Mouse (Mus musculus): ENCODE results near the gene Ampd2. TPM values are rescaled to one million over a fixed set of nuclear protein-coding genes. Genes with fewer than 3 reads are reported as not detected.

The Ampd2 gene
- polyA plus RNA-seq, 1 experiment from 2014 or later: 63.8 TPM

GRCm38 (mm10) chr3:108093306-108093705 lies 6.9 kb upstream of the Ampd2 start:
- no peak for DNase-seq (ENCODE audit: low spot score)
- Histone ChIP-seq H3K9me3 (replicated peaks) (no peaks in the 10 kb centered on the region), H3K27me3 (ENCODE audit: low read depth, poor library complexity, severe bottlenecking) (peaks cover 22% of the 10 kb centered on the region; the same call in 1 of the 2 replicates), H3K27ac (replicated peaks) (no peak overlapping the region), H3K4me1 (peaks cover 28% of the 10 kb centered on the region), H3K4me3 (no peak overlapping the region), H3K36me3 (no peaks in the 10 kb centered on the region)
- 58% methylated on average over 6 of the region's 6 CpGs for WGBS

GRCm38 (mm10) chr3:108092536-108093115 lies 6.2 kb upstream of the Ampd2 start, which contains the start of gene Gnat2:
Gene Gnat2 (plus strand): TSS chr3:108092789.
- Histone ChIP-seq H3K27me3 (ENCODE audit: low read depth, poor library complexity, severe bottlenecking) (peaks cover 22% of the 10 kb centered on the region; the same call in 1 of the 2 replicates), H3K9me3 (replicated peaks) (no peaks in the 10 kb centered on the region), H3K27ac (replicated peaks) (no peak within 1 kb of the TSS), H3K4me1 (peaks cover 28% of the 10 kb centered on the region), H3K4me3 (no peak within 1 kb of the TSS), H3K36me3 (no peaks in the 10 kb centered on the region)
- WGBS: 64% methylated on average over 15 of the region's 15 CpGs
- no peak for DNase-seq (ENCODE audit: low spot score)

GRCm38 (mm10) chr3:108092030-108092429 lies 5.6 kb upstream of the Ampd2 start:
- no peak for DNase-seq (ENCODE audit: low spot score)
- Histone ChIP-seq H3K27ac (replicated peaks) (no peak overlapping the region), H3K4me3 (no peak overlapping the region), H3K36me3 (no peaks in the 10 kb centered on the region), H3K4me1 (peaks cover 32% of the 10 kb centered on the region), H3K27me3 (ENCODE audit: low read depth, poor library complexity, severe bottlenecking) (peaks cover 27% of the 10 kb centered on the region), H3K9me3 (replicated peaks) (no peaks in the 10 kb centered on the region)
- 80% methylated on average over 6 of the region's 6 CpGs for WGBS

GRCm38 (mm10) chr3:108090561-108090960 lies 4.1 kb upstream of the Ampd2 start:
- 88% methylated on average over 2 of the region's 2 CpGs for WGBS
- Histone ChIP-seq H3K9me3 (replicated peaks) (no peaks in the 10 kb centered on the region), H3K27me3 (ENCODE audit: low read depth, poor library complexity, severe bottlenecking) (peaks cover 27% of the 10 kb centered on the region), H3K36me3 (no peaks in the 10 kb centered on the region), H3K27ac (replicated peaks) (no peak overlapping the region), H3K4me1 (peaks cover 47% of the 10 kb centered on the region), H3K4me3 (no peak overlapping the region)
- DNase-seq (ENCODE audit: low spot score): no peak

- H3K4me1 ChIP-seq: peaks cover 53% of the 10 kb centered on the region
- WGBS: 56% methylated on average over 2 of the region's 2 CpGs
- H3K27ac ChIP-seq (replicated peaks): no peak overlapping the region
- no peaks in the 10 kb centered on the region for H3K9me3 ChIP-seq (replicated peaks)
- H3K36me3 ChIP-seq: no peaks in the 10 kb centered on the region
- no peak overlapping the region for H3K4me3 ChIP-seq
- no peak for DNase-seq (ENCODE audit: low spot score)
- H3K27me3 ChIP-seq (ENCODE audit: low read depth, poor library complexity, severe bottlenecking): peaks cover 27% of the 10 kb centered on the region
Observed at GRCm38 (mm10) chr3:108089916-108090315, 3.5 kb upstream of the Ampd2 start.

GRCm38 (mm10) chr3:108088842-108089380 lies 2.5 kb upstream of the Ampd2 start:
- Histone ChIP-seq H3K27me3 (ENCODE audit: low read depth, poor library complexity, severe bottlenecking) (peaks cover 27% of the 10 kb centered on the region), H3K4me3 (no peak overlapping the region), H3K27ac (replicated peaks) (no peak overlapping the region), H3K4me1 (peaks cover 58% of the 10 kb centered on the region), H3K36me3 (no peaks in the 10 kb centered on the region), H3K9me3 (replicated peaks) (no peaks in the 10 kb centered on the region)
- no peak for DNase-seq (ENCODE audit: low spot score)
- 47% methylated on average over 5 of the region's 5 CpGs for WGBS

- H3K27me3 ChIP-seq (ENCODE audit: low read depth, poor library complexity, severe bottlenecking): peaks cover 27% of the 10 kb centered on the region
- no peak overlapping the region for H3K27ac ChIP-seq (replicated peaks)
- peaks cover 63% of the 10 kb centered on the region for H3K4me1 ChIP-seq
- DNase-seq (ENCODE audit: low spot score): no peak
- whole genome bisulfite sequencing: 80% methylated on average over 3 of the region's 3 CpGs
- no peak overlapping the region; the same call in 1 of the 2 replicates for H3K4me3 ChIP-seq
- no peaks in the 10 kb centered on the region for H3K9me3 ChIP-seq (replicated peaks)
- H3K36me3 ChIP-seq: no peaks in the 10 kb centered on the region
Observed at GRCm38 (mm10) chr3:108087329-108087728, 878 bp upstream of the Ampd2 start.

GRCm38 (mm10) chr3:108085721-108086469 lies 556 bp downstream of the Ampd2 start:
- under 1% methylated on average over 31 of the region's 31 CpGs for WGBS
- peak; percentile 72 for DNase-seq (ENCODE audit: low spot score)
- Histone ChIP-seq H3K4me3 (peak overlapping the region; percentile 91), H3K4me1 (peaks cover 75% of the 10 kb centered on the region), H3K9me3 (replicated peaks) (no peaks in the 10 kb centered on the region), H3K27ac (replicated peaks) (peak overlapping the region; percentile 94), H3K36me3 (peaks cover 1% of the 10 kb centered on the region), H3K27me3 (ENCODE audit: low read depth, poor library complexity, severe bottlenecking) (peaks cover 22% of the 10 kb centered on the region)

GRCm38 (mm10) chr3:108085281-108085720 lies 1.1 kb downstream of the Ampd2 start:
- Histone ChIP-seq H3K4me3 (peak overlapping the region; percentile 91), H3K36me3 (peaks cover 7% of the 10 kb centered on the region), H3K27ac (replicated peaks) (peak overlapping the region; percentile 94), H3K4me1 (peaks cover 75% of the 10 kb centered on the region), H3K9me3 (replicated peaks) (no peaks in the 10 kb centered on the region), H3K27me3 (ENCODE audit: low read depth, poor library complexity, severe bottlenecking) (peaks cover 22% of the 10 kb centered on the region)
- peak; percentile 90 for DNase-seq (ENCODE audit: low spot score)
- under 1% methylated on average over 14 of the region's 14 CpGs for WGBS

- peak overlapping the region; percentile 94 for H3K27ac ChIP-seq (replicated peaks)
- no peaks in the 10 kb centered on the region for H3K9me3 ChIP-seq (replicated peaks)
- peaks cover 12% of the 10 kb centered on the region for H3K36me3 ChIP-seq
- H3K4me3 ChIP-seq: peak overlapping the region; percentile 91
- WGBS: 22% methylated on average over 13 of the region's 13 CpGs
- H3K4me1 ChIP-seq: peaks cover 75% of the 10 kb centered on the region
- H3K27me3 ChIP-seq (ENCODE audit: low read depth, poor library complexity, severe bottlenecking): peaks cover 17% of the 10 kb centered on the region
- DNase-seq (ENCODE audit: low spot score): no peak
Observed at GRCm38 (mm10) chr3:108084767-108085270, 1.6 kb downstream of the Ampd2 start.

GRCm38 (mm10) chr3:108083904-108084407 lies 2.5 kb downstream of the Ampd2 start:
- Histone ChIP-seq H3K9me3 (replicated peaks) (no peaks in the 10 kb centered on the region), H3K4me3 (peak overlapping the region; percentile 91; the same call in 1 of the 2 replicates), H3K36me3 (peaks cover 20% of the 10 kb centered on the region), H3K27me3 (ENCODE audit: low read depth, poor library complexity, severe bottlenecking) (peaks cover 8% of the 10 kb centered on the region; the same call in 1 of the 2 replicates), H3K4me1 (peaks cover 68% of the 10 kb centered on the region), H3K27ac (replicated peaks) (no peak overlapping the region)
- no peak for DNase-seq (ENCODE audit: low spot score)
- 83% methylated on average over 4 of the region's 4 CpGs for WGBS

- H3K27ac ChIP-seq (replicated peaks): peak overlapping the region; percentile 71; the same call in 1 of the 2 replicates
- peaks cover 27% of the 10 kb centered on the region for H3K36me3 ChIP-seq
- H3K9me3 ChIP-seq (replicated peaks): no peaks in the 10 kb centered on the region
- 64% methylated on average over 2 of the region's 2 CpGs for WGBS
- H3K27me3 ChIP-seq (ENCODE audit: low read depth, poor library complexity, severe bottlenecking): peaks cover 5% of the 10 kb centered on the region; the same call in 1 of the 2 replicates
- no peak for DNase-seq (ENCODE audit: low spot score)
- H3K4me3 ChIP-seq: no peak overlapping the region; the same call in 1 of the 2 replicates
- peaks cover 64% of the 10 kb centered on the region for H3K4me1 ChIP-seq
Observed at GRCm38 (mm10) chr3:108083161-108083560, 3.3 kb downstream of the Ampd2 start.

All from midbrain, embryonic 10.5 days (tissue).